8 mouse cellular contexts compared by ENCODE assay signal in genomic region chr19:58942841-58943828, GRCm38 (mm10). TPM values are rescaled to one million over a fixed set of nuclear protein-coding genes. Genes with fewer than 3 reads are reported as not detected.
DNase-seq lines count a peak whose midpoint lies in the region; ATAC-seq lines count a peak whose summit lies in the region.

Gene Eno4, plus strand, starts transcription at chr19:58943425.
Gene Hspa12a, minus strand, starts transcription at chr19:58943654.

- no peaks in the 10 kb centered on the region for H3K36me3 ChIP-seq in forebrain, embryonic 11.5 days (ENCODE audit: control insufficient read depth, insufficient read depth, low read length)
- no peaks in the 10 kb centered on the region for H3K36me3 ChIP-seq in heart, embryonic 16.5 days (ENCODE audit: control insufficient read depth, insufficient read depth)
- H3K36me3 ChIP-seq in liver, embryonic 15.5 days (replicated peaks), result no peaks in the 10 kb centered on the region
- no peaks in the 10 kb centered on the region for H3K36me3 ChIP-seq in neural tube, embryonic 12.5 days

- no peaks in the 10 kb centered on the region for H3K9me3 ChIP-seq in forebrain, embryonic 11.5 days (ENCODE audit: control insufficient read depth, low read length)
- no peaks in the 10 kb centered on the region for H3K9me3 ChIP-seq in heart, embryonic 16.5 days (replicated peaks; ENCODE audit: control insufficient read depth, low read length)
- H3K9me3 ChIP-seq in liver, embryonic 15.5 days (replicated peaks), result no peaks in the 10 kb centered on the region
- H3K9me3 ChIP-seq in neural tube, embryonic 12.5 days, result no peaks in the 10 kb centered on the region

- H3K4me1 ChIP-seq in brown adipose tissue, adult 24 weeks (ENCODE audit: control insufficient read depth, insufficient read depth, insufficient read length, low read length), result 0 out of 2 replicates have a peak, but pooled peaks cover 2% of the 10 kb centered on the region
- peaks cover 7% of the 10 kb centered on the region; the same call in 1 of the 2 replicates for H3K4me1 ChIP-seq in forebrain, embryonic 11.5 days (replicated peaks; ENCODE audit: control insufficient read depth, insufficient read depth, low read length)
- peaks cover 7% of the 10 kb centered on the region for H3K4me1 ChIP-seq in heart, embryonic 16.5 days (ENCODE audit: control insufficient read depth, insufficient read depth, low read length)
- peaks cover 9% of the 10 kb centered on the region; the same call in 1 of the 2 replicates for H3K4me1 ChIP-seq in liver, embryonic 15.5 days (replicated peaks)
- H3K4me1 ChIP-seq in neural tube, embryonic 12.5 days, result peaks cover 10% of the 10 kb centered on the region

- DNase-seq in CD4-positive helper T cell, adult 2 months (ENCODE audit: low read depth, low spot score), result peak; percentile 95
- DNase-seq in forebrain, embryonic 11.5 days (ENCODE audit: low spot score), result peak; percentile 97
- DNase-seq in kidney, postnatal 36 days, result peak; percentile 94 to 95
- DNase-seq in telencephalon, adult 2 months (ENCODE audit: low read depth, low spot score), result peak; percentile 91

- WGBS in forebrain, embryonic 11.5 days, result 0% methylated on average over 65 of the region's 65 CpGs
- WGBS in heart, embryonic 16.5 days, result under 1% methylated on average over 65 of the region's 65 CpGs
- under 1% methylated on average over 65 of the region's 65 CpGs for WGBS in liver, embryonic 15.5 days (ENCODE audit: insufficient replicate concordance)
- under 1% methylated on average over 65 of the region's 65 CpGs for WGBS in neural tube, embryonic 12.5 days

- ATAC-seq in forebrain, embryonic 11.5 days (replicated peaks; ENCODE audit: low FRiP score), result peak; percentile 96
- peak; percentile 97 for ATAC-seq in heart, embryonic 16.5 days (replicated peaks; ENCODE audit: extremely low read depth, insufficient read depth, low FRiP score)
- peak; percentile 87 for ATAC-seq in liver, embryonic 15.5 days (ENCODE audit: insufficient read depth)
- peak; percentile 97 for ATAC-seq in neural tube, embryonic 12.5 days (ENCODE audit: low FRiP score, low read depth)

- no peak within 1 kb of the TSS for H3K27ac ChIP-seq in brown adipose tissue, adult 24 weeks (replicated peaks; ENCODE audit: low read depth, low read length)
- H3K27ac ChIP-seq in forebrain, embryonic 11.5 days (ENCODE audit: low read depth, low read length), result 0 out of 2 replicates have a peak within 1 kb of the TSS, but pooled peaks have one; percentile 27
- H3K27ac ChIP-seq in heart, embryonic 16.5 days (ENCODE audit: low read length), result peak within 1 kb of the TSS; percentile 53
- no peak within 1 kb of the TSS for H3K27ac ChIP-seq in liver, embryonic 15.5 days (replicated peaks)
- H3K27ac ChIP-seq in neural tube, embryonic 12.5 days, result peak within 1 kb of the TSS; percentile 37; the same call in 1 of the 2 replicates

- H3K4me3 ChIP-seq in brown adipose tissue, adult 24 weeks (ENCODE audit: insufficient read depth, low read depth, low read length), result peak within 1 kb of the TSS; percentile 88
- peak within 1 kb of the TSS; percentile 48 for H3K4me3 ChIP-seq in forebrain, embryonic 11.5 days (ENCODE audit: low read depth, low read length)
- peak within 1 kb of the TSS; percentile 71 for H3K4me3 ChIP-seq in heart, embryonic 16.5 days (ENCODE audit: low read length)
- peak within 1 kb of the TSS; percentile 60 for H3K4me3 ChIP-seq in liver, embryonic 15.5 days (replicated peaks)
- peak within 1 kb of the TSS; percentile 63 for H3K4me3 ChIP-seq in neural tube, embryonic 12.5 days

- H3K27me3 ChIP-seq in forebrain, embryonic 11.5 days (ENCODE audit: control insufficient read depth, insufficient read depth, low read length), result no peaks in the 10 kb centered on the region
- H3K27me3 ChIP-seq in heart, embryonic 16.5 days (ENCODE audit: control insufficient read depth, insufficient read depth, low read length), result no peaks in the 10 kb centered on the region
- H3K27me3 ChIP-seq in liver, embryonic 15.5 days, result peaks cover 7% of the 10 kb centered on the region; the same call in 1 of the 2 replicates
- H3K27me3 ChIP-seq in neural tube, embryonic 12.5 days (replicated peaks), result peaks cover 13% of the 10 kb centered on the region; the same call in 1 of the 2 replicates

- peak within 1 kb of the TSS; percentile 87 for H3K9ac ChIP-seq in forebrain, embryonic 11.5 days (ENCODE audit: low read length)
- peak within 1 kb of the TSS; percentile 83 for H3K9ac ChIP-seq in heart, embryonic 16.5 days (ENCODE audit: low read length)
- H3K9ac ChIP-seq in liver, embryonic 15.5 days, result no peak within 1 kb of the TSS
- peak within 1 kb of the TSS; percentile 76 for H3K9ac ChIP-seq in neural tube, embryonic 12.5 days

- H3K4me2 ChIP-seq in forebrain, embryonic 11.5 days (ENCODE audit: low read depth, low read length, severe bottlenecking), result peak within 1 kb of the TSS; percentile 93
- peak within 1 kb of the TSS; percentile 77 for H3K4me2 ChIP-seq in heart, embryonic 16.5 days (ENCODE audit: low read depth, low read length)
- peak within 1 kb of the TSS; percentile 78 for H3K4me2 ChIP-seq in liver, embryonic 15.5 days
- H3K4me2 ChIP-seq in neural tube, embryonic 12.5 days (replicated peaks), result peak within 1 kb of the TSS; percentile 92

RNA-seq across cellular contexts. Expression of gene Eno4, which starts in this region (rescaled TPM):
- polyA plus RNA-seq in brown adipose tissue, adult 24 weeks (2012; ENCODE audit: insufficient read depth, insufficient read length, missing spikeins), result not detected in 2 replicates
- polyA plus RNA-seq in forebrain, embryonic 11.5 days (2014; fragmentation: Nextera tagmentation; extraction: Ambion mirVana), result 0.98 and 1.9 TPM in 2 replicates
- 0.13 and 0.16 TPM in 2 replicates for polyA plus RNA-seq in heart, embryonic 16.5 days (2015; fragmentation: Nextera tagmentation; extraction: Ambion mirVana)
- not detected in 2 replicates for polyA plus RNA-seq in liver, embryonic 15.5 days (2015; fragmentation: Nextera tagmentation; extraction: Ambion mirVana)
- 0.41 and 0.55 TPM in 2 replicates for polyA plus RNA-seq in neural tube, embryonic 12.5 days (2016; fragmentation: Nextera tagmentation; extraction: Ambion mirVana)

RNA-seq across cellular contexts. Expression of gene Hspa12a, which starts in this region (rescaled TPM):
- polyA plus RNA-seq in brown adipose tissue, adult 24 weeks (2012; ENCODE audit: insufficient read depth, insufficient read length, missing spikeins), result 20.7 and 23.0 TPM in 2 replicates
- 6.5 and 7.4 TPM in 2 replicates for polyA plus RNA-seq in forebrain, embryonic 11.5 days (2014; fragmentation: Nextera tagmentation; extraction: Ambion mirVana)
- 13.7 and 14.8 TPM in 2 replicates for polyA plus RNA-seq in heart, embryonic 16.5 days (2015; fragmentation: Nextera tagmentation; extraction: Ambion mirVana)
- 0.33 and 0.39 TPM in 2 replicates for polyA plus RNA-seq in liver, embryonic 15.5 days (2015; fragmentation: Nextera tagmentation; extraction: Ambion mirVana)
- polyA plus RNA-seq in neural tube, embryonic 12.5 days (2016; fragmentation: Nextera tagmentation; extraction: Ambion mirVana), result 67.0 and 74.2 TPM in 2 replicates

Comparison
In these comparisons a context has a peak if more than half of its experiments do, and no peak if none do; other contexts are left out.
1. Peak in ATAC-seq, H3K4me3 ChIP-seq and H3K4me2 ChIP-seq in liver, embryonic 15.5 days; RNA of the genes that start here not detected or under 1 TPM.
2. H3K27ac ChIP-seq: peak in forebrain, embryonic 11.5 days (single experiment), heart, embryonic 16.5 days (single experiment) and neural tube, embryonic 12.5 days (single experiment); none in brown adipose tissue, adult 24 weeks (single experiment) and liver, embryonic 15.5 days (single experiment).
3. Peak in every context shown above with its lines, with median percentiles within 50 percentile points of each other: DNase-seq, H3K4me3 ChIP-seq, ATAC-seq and H3K4me2 ChIP-seq.